Mouse (Mus musculus): Measurements from ENCODE around the gene Smpdl3a.

DNA sequence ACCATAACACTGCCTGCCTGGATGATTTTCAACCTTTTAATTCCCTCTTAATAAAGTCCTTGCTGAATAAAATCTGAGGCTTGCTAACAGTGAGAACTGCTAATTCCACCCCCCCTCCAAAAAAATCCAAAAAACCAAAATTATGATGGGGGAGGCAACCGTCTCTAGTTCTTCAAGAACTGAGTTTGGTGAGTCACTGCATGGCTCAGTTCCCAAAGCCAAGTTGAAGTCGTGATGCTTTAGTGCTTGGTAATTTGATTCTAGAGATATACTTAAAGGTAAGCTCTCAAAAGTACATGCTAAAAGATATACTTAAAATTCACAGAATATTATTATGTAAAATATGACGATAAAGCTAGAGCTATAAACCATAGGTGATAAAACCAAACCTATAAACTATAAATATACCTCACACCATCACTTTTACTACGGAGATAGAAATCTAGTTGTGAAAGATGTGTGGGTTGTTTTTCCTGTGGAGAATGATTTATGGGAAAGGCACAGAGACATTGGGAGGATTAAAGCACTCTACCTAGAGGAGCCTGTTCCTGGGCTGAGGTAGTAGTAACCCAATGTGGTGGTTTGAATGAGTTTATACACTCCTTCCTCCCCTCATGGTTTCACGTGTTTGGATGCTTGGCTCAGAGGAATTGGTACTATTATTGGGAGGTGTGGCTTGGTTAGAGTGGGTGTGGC, 18.2 kb downstream of the Smpdl3a start:
- no peak for TF ChIP-seq CTCF (IDR thresholded peaks at IDR 0.05; ENCODE audit: low read depth)
- no peak for TF ChIP-seq EP300 (IDR thresholded peaks at IDR 0.05; ENCODE audit: low read depth)
